Mouse (Mus musculus): ENCODE measurements around the gene Gm19935. TPM values are rescaled to one million over a fixed set of nuclear protein-coding genes. Genes with fewer than 3 reads are reported as not detected.
A peak's percentile ranks its signal among the peaks of the same experiment; 100 is the strongest.

The Gm19935 gene
- polyA plus RNA-seq, 1 experiment from 2014 or later: not detected

GRCm38 (mm10) chr8:90834321-90834672 lies 17.1 kb upstream of the Gm19935 start:
- WGBS: 71% methylated on average over 3 of the region's 3 CpGs
- Histone ChIP-seq H3K27ac (ENCODE audit: low read length) (no peak overlapping the region), H3K9me3 (ENCODE audit: control insufficient read depth, low read depth, low read length) (no peaks in the 10 kb centered on the region), H3K4me2 (replicated peaks; ENCODE audit: low read depth, low read length) (no peak overlapping the region), H3K9ac (replicated peaks; ENCODE audit: low read depth, low read length) (no peak overlapping the region), H3K27me3 (ENCODE audit: control insufficient read depth, insufficient read depth, low read length) (no peaks in the 10 kb centered on the region), H3K36me3 (ENCODE audit: control insufficient read depth, insufficient read depth, low read length) (no peaks in the 10 kb centered on the region), H3K4me1 (ENCODE audit: control insufficient read depth, insufficient read depth, low read length) (peaks cover 4% of the 10 kb centered on the region), H3K4me3 (ENCODE audit: low read depth, low read length) (no peak overlapping the region)
- no peak for ATAC-seq (ENCODE audit: insufficient number of reproducible peaks, insufficient read depth, low FRiP score, low read depth)

- WGBS: 57% methylated on average over 6 of the region's 6 CpGs
- ATAC-seq (ENCODE audit: insufficient number of reproducible peaks, insufficient read depth, low FRiP score, low read depth): no peak
Measured at GRCm38 (mm10) chr8:90833628-90834320, 16.6 kb upstream of the Gm19935 start.

GRCm38 (mm10) chr8:90832576-90833289 lies 15.5 kb upstream of the Gm19935 start:
- Histone ChIP-seq H3K36me3 (ENCODE audit: control insufficient read depth, insufficient read depth, low read length) (no peaks in the 10 kb centered on the region), H3K4me2 (replicated peaks; ENCODE audit: low read depth, low read length) (no peak overlapping the region), H3K27ac (ENCODE audit: low read length) (no peak overlapping the region), H3K4me3 (ENCODE audit: low read depth, low read length) (no peak overlapping the region), H3K9me3 (ENCODE audit: control insufficient read depth, low read depth, low read length) (no peaks in the 10 kb centered on the region), H3K9ac (replicated peaks; ENCODE audit: low read depth, low read length) (no peak overlapping the region), H3K27me3 (ENCODE audit: control insufficient read depth, insufficient read depth, low read length) (no peaks in the 10 kb centered on the region), H3K4me1 (ENCODE audit: control insufficient read depth, insufficient read depth, low read length) (peaks cover 8% of the 10 kb centered on the region)
- no peak for ATAC-seq (ENCODE audit: insufficient number of reproducible peaks, insufficient read depth, low FRiP score, low read depth)
- 64% methylated on average over 5 of the region's 5 CpGs for WGBS

More at GRCm38 (mm10) chr8:90833628-90834320, 16.6 kb upstream of the Gm19935 start:
- no peaks in the 10 kb centered on the region for H3K27me3 ChIP-seq (ENCODE audit: control insufficient read depth, insufficient read depth, low read length)
- H3K4me2 ChIP-seq (replicated peaks; ENCODE audit: low read depth, low read length): no peak overlapping the region
- H3K27ac ChIP-seq (ENCODE audit: low read length): no peak overlapping the region
- H3K4me3 ChIP-seq (ENCODE audit: low read depth, low read length): no peak overlapping the region
- no peaks in the 10 kb centered on the region for H3K36me3 ChIP-seq (ENCODE audit: control insufficient read depth, insufficient read depth, low read length)
- H3K9ac ChIP-seq (replicated peaks; ENCODE audit: low read depth, low read length): no peak overlapping the region
- H3K4me1 ChIP-seq (ENCODE audit: control insufficient read depth, insufficient read depth, low read length): peaks cover 8% of the 10 kb centered on the region
- no peaks in the 10 kb centered on the region for H3K9me3 ChIP-seq (ENCODE audit: control insufficient read depth, low read depth, low read length)

- 64% methylated on average over 8 of the region's 8 CpGs for WGBS
- Histone ChIP-seq H3K4me2 (replicated peaks; ENCODE audit: low read depth, low read length) (no peak overlapping the region), H3K27ac (ENCODE audit: low read length) (no peak overlapping the region), H3K4me3 (ENCODE audit: low read depth, low read length) (no peak overlapping the region), H3K4me1 (ENCODE audit: control insufficient read depth, insufficient read depth, low read length) (peaks cover 8% of the 10 kb centered on the region), H3K36me3 (ENCODE audit: control insufficient read depth, insufficient read depth, low read length) (no peaks in the 10 kb centered on the region), H3K9ac (replicated peaks; ENCODE audit: low read depth, low read length) (no peak overlapping the region), H3K27me3 (ENCODE audit: control insufficient read depth, insufficient read depth, low read length) (no peaks in the 10 kb centered on the region), H3K9me3 (ENCODE audit: control insufficient read depth, low read depth, low read length) (no peaks in the 10 kb centered on the region)
- ATAC-seq (ENCODE audit: insufficient number of reproducible peaks, insufficient read depth, low FRiP score, low read depth): no peak
Measured at GRCm38 (mm10) chr8:90830980-90831379, 13.8 kb upstream of the Gm19935 start.

GRCm38 (mm10) chr8:90829825-90830224 lies 12.6 kb upstream of the Gm19935 start:
- H3K9me3 ChIP-seq (ENCODE audit: control insufficient read depth, low read depth, low read length): no peaks in the 10 kb centered on the region
- no peaks in the 10 kb centered on the region for H3K27me3 ChIP-seq (ENCODE audit: control insufficient read depth, insufficient read depth, low read length)
- H3K36me3 ChIP-seq (ENCODE audit: control insufficient read depth, insufficient read depth, low read length): no peaks in the 10 kb centered on the region
- 56% methylated on average over 1 of the region's 1 CpGs for WGBS
- H3K4me1 ChIP-seq (ENCODE audit: control insufficient read depth, insufficient read depth, low read length): peaks cover 8% of the 10 kb centered on the region
- no peak for ATAC-seq (ENCODE audit: insufficient number of reproducible peaks, insufficient read depth, low FRiP score, low read depth)
- H3K4me2 ChIP-seq (replicated peaks; ENCODE audit: low read depth, low read length): peak overlapping the region; percentile 71
- H3K9ac ChIP-seq (replicated peaks; ENCODE audit: low read depth, low read length): no peak overlapping the region
- H3K4me3 ChIP-seq (ENCODE audit: low read depth, low read length): 0 out of 2 replicates have a peak overlapping the region, but pooled peaks have one; percentile 53
- H3K27ac ChIP-seq (ENCODE audit: low read length): no peak overlapping the region

- WGBS: 4% methylated on average over 11 of the region's 11 CpGs
Measured at GRCm38 (mm10) chr8:90828987-90829740, 12.0 kb upstream of the Gm19935 start.

GRCm38 (mm10) chr8:90828181-90828986 lies 11.2 kb upstream of the Gm19935 start, which contains the start of gene Chd9:
Gene Chd9, plus strand, starts transcription at chr8:90828352.
- Histone ChIP-seq H3K9me3 (ENCODE audit: control insufficient read depth, low read depth, low read length) (no peaks in the 10 kb centered on the region), H3K4me2 (replicated peaks; ENCODE audit: low read depth, low read length) (peak within 1 kb of the TSS; percentile 71), H3K4me1 (ENCODE audit: control insufficient read depth, insufficient read depth, low read length) (peaks cover 8% of the 10 kb centered on the region), H3K4me3 (ENCODE audit: low read depth, low read length) (peak within 1 kb of the TSS; percentile 53), H3K9ac (replicated peaks; ENCODE audit: low read depth, low read length) (peak within 1 kb of the TSS; percentile 43), H3K27ac (ENCODE audit: low read length) (peak within 1 kb of the TSS; percentile 23; the same call in 1 of the 2 replicates), H3K36me3 (ENCODE audit: control insufficient read depth, insufficient read depth, low read length) (no peaks in the 10 kb centered on the region), H3K27me3 (ENCODE audit: control insufficient read depth, insufficient read depth, low read length) (no peaks in the 10 kb centered on the region)
- 2% methylated on average over 39 of the region's 39 CpGs for WGBS
- ATAC-seq (ENCODE audit: insufficient number of reproducible peaks, insufficient read depth, low FRiP score, low read depth): peak; percentile 91

More at GRCm38 (mm10) chr8:90828987-90829740, 12.0 kb upstream of the Gm19935 start:
- H3K9ac ChIP-seq (replicated peaks; ENCODE audit: low read depth, low read length): peak overlapping the region; percentile 43
- H3K4me2 ChIP-seq (replicated peaks; ENCODE audit: low read depth, low read length): peak overlapping the region; percentile 71
- peak; percentile 72 for ATAC-seq (ENCODE audit: insufficient number of reproducible peaks, insufficient read depth, low FRiP score, low read depth)
- H3K36me3 ChIP-seq (ENCODE audit: control insufficient read depth, insufficient read depth, low read length): no peaks in the 10 kb centered on the region
- H3K27me3 ChIP-seq (ENCODE audit: control insufficient read depth, insufficient read depth, low read length): no peaks in the 10 kb centered on the region
- H3K27ac ChIP-seq (ENCODE audit: low read length): peak overlapping the region; percentile 23; the same call in 1 of the 2 replicates
- no peaks in the 10 kb centered on the region for H3K9me3 ChIP-seq (ENCODE audit: control insufficient read depth, low read depth, low read length)
- peaks cover 8% of the 10 kb centered on the region for H3K4me1 ChIP-seq (ENCODE audit: control insufficient read depth, insufficient read depth, low read length)
- peak overlapping the region; percentile 53 for H3K4me3 ChIP-seq (ENCODE audit: low read depth, low read length)

Measured in stomach, embryonic 14.5 days (tissue).